Mouse (Mus musculus): ENCODE data around the gene Vwa8.

GRCm38 (mm10) chr14:79139918-79140825, 291.3 kb downstream of the Vwa8 start:
- no peak for TF ChIP-seq GATA1 (IDR thresholded peaks at IDR 0.05; ENCODE audit: low read length)
- TF ChIP-seq TAL1 (IDR thresholded peaks at IDR 0.05; ENCODE audit: low read length) = no peak
